Mouse (Mus musculus) kidney, postnatal 0 days (tissue): ENCODE results near the gene Gtf3a. TPM values are rescaled to one million over a fixed set of nuclear protein-coding genes. Genes with fewer than 3 reads are reported as not detected.
"Not testable (repeated sequence)": the region's sequence is repeated elsewhere in the genome, so short reads cannot be mapped to it uniquely, and the experiment has no call there.

ENCODE experiments used
- ATAC-seq: fragments of 200-750 bp; cut with Nextera tagmentation; replicated peaks from 2 replicates; pipeline ENCODE4 v1.8.0; 2017; ENCODE audit warnings: low read depth, moderate number of reproducible peaks, moderate TSS enrichment, moderate library complexity; ENCODE audit not compliant: low FRiP score
- DNase-seq: peaks from one replicate; pipeline ENCODE4 v3.0.0-alpha.2; 2016; ENCODE audit warnings: low spot score
- H3K27ac ChIP-seq: fragments of 300-500 bp; sonication (generic); 2 replicates; pipeline ENCODE4 v1.5.1; 2014; ENCODE audit warnings: mild to moderate bottlenecking
- H3K27me3 ChIP-seq: fragments of 300-500 bp; sonication (generic); 2 replicates; pipeline ENCODE4 v1.6.1; 2014; ENCODE audit warnings: low read length, mixed read lengths; ENCODE audit not compliant: insufficient read depth
- H3K36me3 ChIP-seq: fragments of 300-500 bp; sonication (generic); 2 replicates; pipeline ENCODE4 v1.6.1; 2014; ENCODE audit warnings: low read length, mixed read lengths; ENCODE audit not compliant: insufficient read depth
- H3K4me1 ChIP-seq: fragments of 300-500 bp; sonication (generic); replicated peaks from 2 replicates; pipeline ENCODE4 v1.6.1; 2014; ENCODE audit warnings: antibody characterized with exemption, low read length, mixed read lengths; ENCODE audit not compliant: insufficient read depth
- H3K4me2 ChIP-seq: fragments of 300-500 bp; sonication (generic); 2 replicates; pipeline ENCODE4 v1.6.1; 2014; ENCODE audit warnings: mild to moderate bottlenecking, low read length, moderate library complexity, mixed read lengths
- H3K4me3 ChIP-seq: fragments of 300-500 bp; sonication (generic); replicated peaks from 2 replicates; pipeline ENCODE4 v1.5.1; 2014; ENCODE audit warnings: low read depth, low read length
- H3K9ac ChIP-seq: fragments of 300-500 bp; sonication (generic); 2 replicates; pipeline ENCODE4 v1.6.1; 2014; ENCODE audit warnings: low read depth, low read length
- H3K9me3 ChIP-seq: fragments of 300-500 bp; sonication (generic); replicated peaks from 2 replicates; pipeline ENCODE4 v1.6.1; 2016; ENCODE audit warnings: low read length, inconsistent platforms, mixed read lengths
- CTCF ChIP-seq: IDR thresholded peaks from 2 replicates; pipeline ENCODE4 v1.5.1; 2016; ENCODE audit warnings: antibody characterized with exemption, low read depth, mild to moderate bottlenecking, moderate library complexity
- WGBS: fragments of 180-500 bp; shearing (Covaris S2); extraction: QIAGEN DNeasy Blood & Tissue Kit; methylation state at CpG from one replicate; pipeline ENCODE4 v1.1.7; 2014; 5-methylcytosine and 5-hydroxymethylcytosine counted together
- polyA plus RNA-seq: library from polyadenylated mRNA; unstranded; fragments of >200 nt; fragmentation: Nextera tagmentation; extraction: Ambion mirVana; gene quantifications from 2 replicates; pipeline ENCODE4 v1.2.1, GENCODE M21; 2015

The Gtf3a gene
- polyA plus RNA-seq, 1 experiment from 2014 or later, result 112 TPM

GRCm38 (mm10) chr5:146908629-146909028, 39.8 kb upstream of the Gtf3a start:
- 62% methylated on average over 11 of the region's 11 CpGs for WGBS
- no peaks in the 10 kb centered on the region for H3K36me3 ChIP-seq
- DNase-seq, result no peak
- H3K4me3 ChIP-seq, result no peak overlapping the region
- no peak overlapping the region for H3K27ac ChIP-seq
- no peaks in the 10 kb centered on the region for H3K9me3 ChIP-seq
- no peak overlapping the region for H3K4me2 ChIP-seq
- H3K9ac ChIP-seq, result no peak overlapping the region
- H3K27me3 ChIP-seq, result no peaks in the 10 kb centered on the region
- H3K4me1 ChIP-seq, result 0 out of 2 replicates have a peak, but pooled peaks cover 5% of the 10 kb centered on the region
- no peak for ATAC-seq
- peak; percentile 30; the same call in 1 of the 2 replicates for TF ChIP-seq CTCF

- Histone ChIP-seq H3K27me3 (no peaks in the 10 kb centered on the region), H3K4me3 (no peak overlapping the region), H3K9me3 (no peaks in the 10 kb centered on the region), H3K36me3 (no peaks in the 10 kb centered on the region), H3K4me2 (no peak overlapping the region), H3K4me1 (0 out of 2 replicates have a peak, but pooled peaks cover 5% of the 10 kb centered on the region), H3K27ac (no peak overlapping the region), H3K9ac (no peak overlapping the region)
- ATAC-seq, result peak; percentile 58
- no peak for TF ChIP-seq CTCF
- DNase-seq, result peak; percentile 69
- 3% methylated on average over 9 of the region's 9 CpGs for WGBS
These were observed 36.3 kb upstream of the Gtf3a start for GRCm38 (mm10) chr5:146912206-146912605.

DNA sequence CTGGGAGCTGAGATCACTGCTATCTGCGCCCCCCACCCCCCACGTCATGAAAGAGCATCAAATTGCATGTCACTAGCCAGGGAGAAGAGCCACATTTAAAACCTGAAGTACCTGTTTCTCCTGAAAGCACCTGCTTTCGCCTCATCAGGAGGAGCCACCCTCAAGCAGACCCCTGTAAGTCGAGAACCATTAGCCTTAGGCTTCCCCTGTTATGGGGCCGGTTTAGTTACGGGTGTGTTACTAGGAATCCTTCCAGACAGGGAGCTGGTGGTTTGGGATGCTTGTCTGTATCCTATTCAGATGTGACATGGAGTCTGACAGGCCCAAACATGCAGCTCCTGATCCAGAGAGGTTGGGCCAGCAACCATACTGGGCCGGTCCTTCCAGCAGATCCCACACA, 35.1 kb upstream of the Gtf3a start:
- TF ChIP-seq CTCF, result no peak
- 69% methylated on average over 7 of the region's 7 CpGs for WGBS
- H3K27me3 ChIP-seq, result no peaks in the 10 kb centered on the region

DNA sequence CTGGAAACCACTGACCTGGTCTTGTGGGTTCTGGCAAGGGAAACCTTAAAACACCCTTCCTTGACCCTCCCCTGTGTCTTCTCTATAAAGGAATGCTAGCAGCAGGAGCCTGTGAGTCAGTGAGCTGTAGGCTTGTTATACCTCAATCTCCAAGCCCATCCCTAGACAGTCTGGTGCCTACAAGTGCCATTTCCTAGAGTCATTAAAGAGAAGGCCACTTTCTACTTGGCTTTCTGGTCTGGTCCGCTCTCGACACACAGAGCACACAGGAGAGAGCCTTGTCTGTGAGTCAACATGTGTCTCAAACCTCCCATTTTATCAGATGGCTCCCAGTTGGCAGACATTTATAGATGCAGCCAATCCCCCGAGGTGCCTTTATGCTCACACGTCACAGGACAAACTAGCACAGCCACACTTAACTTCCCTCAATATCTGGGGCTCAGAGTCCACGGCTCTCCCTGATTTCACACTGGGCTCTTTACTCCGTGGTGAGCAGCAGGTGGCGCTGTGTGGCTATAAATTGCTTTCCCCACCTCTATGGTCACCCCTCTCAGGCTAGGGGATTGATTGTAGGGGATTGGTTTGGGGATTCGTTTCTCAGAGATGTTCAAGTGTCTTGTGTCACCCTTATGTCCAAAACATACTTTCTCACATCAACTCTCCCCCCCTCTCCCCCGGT, 34.2 kb upstream of the Gtf3a start:
- no peaks in the 10 kb centered on the region for H3K9me3 ChIP-seq
- H3K36me3 ChIP-seq, result no peaks in the 10 kb centered on the region
- H3K4me3 ChIP-seq, result no peak overlapping the region
- H3K4me1 ChIP-seq, result no peaks in the 10 kb centered on the region
- no peak for ATAC-seq
- TF ChIP-seq CTCF, result peak; percentile 88
- H3K9ac ChIP-seq, result no peak overlapping the region
- H3K27ac ChIP-seq, result no peak overlapping the region
- no peak overlapping the region for H3K4me2 ChIP-seq
- DNase-seq, result peak; percentile 78
- no peaks in the 10 kb centered on the region for H3K27me3 ChIP-seq
- 26% methylated on average over 9 of the region's 9 CpGs for WGBS

More for the DNA sequence above, 35.1 kb upstream of the Gtf3a start:
- H3K27ac ChIP-seq, result no peak overlapping the region
- no peak overlapping the region for H3K9ac ChIP-seq
- H3K4me1 ChIP-seq, result no peaks in the 10 kb centered on the region
- H3K9me3 ChIP-seq, result no peaks in the 10 kb centered on the region
- DNase-seq (no peak), ATAC-seq (no peak)
- H3K4me3 ChIP-seq, result no peak overlapping the region
- no peak overlapping the region for H3K4me2 ChIP-seq
- no peaks in the 10 kb centered on the region for H3K36me3 ChIP-seq

GRCm38 (mm10) chr5:146916273-146916672, 32.2 kb upstream of the Gtf3a start:
- Histone ChIP-seq H3K4me2 (no peak overlapping the region), H3K36me3 (no peaks in the 10 kb centered on the region), H3K27ac (no peak overlapping the region), H3K4me1 (peaks cover 7% of the 10 kb centered on the region; the same call in 1 of the 2 replicates), H3K4me3 (no peak overlapping the region), H3K9ac (no peak overlapping the region), H3K9me3 (no peaks in the 10 kb centered on the region), H3K27me3 (no peaks in the 10 kb centered on the region)
- no peak for DNase-seq
- peak; percentile 10; the same call in 1 of the 2 replicates for TF ChIP-seq CTCF
- WGBS, result 82% methylated on average over 8 of the region's 8 CpGs
- ATAC-seq, result no peak

DNA sequence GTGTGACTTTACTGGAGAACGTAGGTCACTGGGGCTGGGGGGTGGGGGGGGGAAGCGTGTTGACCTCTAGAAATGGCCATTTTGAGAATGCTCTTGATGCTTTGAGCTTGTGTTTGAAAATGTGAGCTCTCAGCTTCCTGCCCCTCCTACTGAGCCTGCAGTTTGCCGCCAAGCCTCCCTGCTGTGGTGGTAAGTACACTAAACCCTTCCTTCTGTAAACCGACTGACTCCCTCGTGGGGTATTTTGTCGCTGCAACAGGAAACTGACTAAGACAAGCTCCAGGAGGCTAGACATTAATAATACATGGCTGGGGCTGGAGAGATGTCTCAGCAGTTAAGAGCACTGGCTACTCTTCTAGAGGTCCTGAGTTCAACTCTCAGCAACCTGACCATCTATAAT, 31.7 kb upstream of the Gtf3a start:
- Histone ChIP-seq H3K36me3 (no peaks in the 10 kb centered on the region), H3K27me3 (no peaks in the 10 kb centered on the region), H3K27ac (no peak overlapping the region), H3K4me2 (no peak overlapping the region), H3K4me1 (peaks cover 7% of the 10 kb centered on the region; the same call in 1 of the 2 replicates), H3K9me3 (no peaks in the 10 kb centered on the region), H3K4me3 (no peak overlapping the region), H3K9ac (no peak overlapping the region)
- WGBS, result 42% methylated on average over 6 of the region's 6 CpGs
- TF ChIP-seq CTCF, result no peak
- ATAC-seq, result no peak
- DNase-seq, result no peak

- ATAC-seq, H3K4me1 ChIP-seq, H3K9ac ChIP-seq, H3K36me3 ChIP-seq, H3K4me3 ChIP-seq, H3K27ac ChIP-seq, H3K4me2 ChIP-seq, H3K27me3 ChIP-seq, DNase-seq, H3K9me3 ChIP-seq: not testable (repeated sequence)
- WGBS, result 97% methylated on average over 3 of the region's 6 CpGs
These were observed 31.1 kb upstream of the Gtf3a start for GRCm38 (mm10) chr5:146917357-146917756.
